In the genomic region with DNA sequence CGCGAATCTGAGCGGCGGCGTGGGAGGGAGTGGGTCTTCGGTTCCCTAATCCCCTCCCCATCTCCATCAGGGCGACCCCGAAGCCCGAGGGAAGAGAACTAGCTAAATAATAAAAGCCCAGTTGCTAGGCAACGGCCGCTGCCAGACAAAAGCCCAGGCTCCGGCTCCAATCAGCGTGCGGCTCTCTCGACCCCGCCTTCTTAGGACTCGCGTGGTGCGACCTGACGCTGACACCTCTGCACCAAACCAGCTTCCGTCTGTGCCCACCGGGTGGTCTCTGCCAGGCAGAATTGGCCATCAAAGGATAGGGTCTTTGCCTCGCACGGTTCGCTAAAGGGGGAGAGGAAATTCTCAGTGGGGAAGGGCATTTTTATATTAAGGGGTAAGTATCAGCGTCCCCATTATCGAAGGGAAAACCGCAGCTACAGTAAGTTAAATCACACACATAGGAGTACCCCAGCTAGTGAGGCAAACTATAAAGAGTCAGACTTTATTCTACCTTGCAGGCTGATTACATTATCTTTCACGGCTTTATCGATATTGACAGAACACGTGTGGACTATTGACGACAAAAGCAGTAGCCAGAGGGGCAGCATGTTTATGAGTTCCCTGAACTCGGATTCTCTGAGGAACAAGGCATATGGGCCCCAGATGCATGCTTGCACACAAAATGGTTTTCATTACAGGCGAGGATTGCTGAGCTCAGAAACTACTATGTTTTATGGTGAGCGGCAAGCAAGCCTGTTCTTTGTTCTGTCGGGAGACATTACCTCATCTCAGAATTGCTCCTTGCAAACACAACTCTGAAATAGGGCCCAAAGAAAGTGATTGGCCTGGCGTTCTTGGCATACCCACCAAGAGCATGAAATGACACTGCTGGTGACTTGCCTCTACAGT, we compare ENCODE assay signal across 8 mouse cellular contexts. TPM values are rescaled to one million over a fixed set of nuclear protein-coding genes. Genes with fewer than 3 reads are reported as not detected.
A peak's percentile ranks its signal among the peaks of the same experiment; 100 is the strongest.
DNase-seq lines count a peak whose midpoint lies in the region; ATAC-seq and TF ChIP-seq lines count a peak whose summit lies in the region.

A gene (plus strand): TSS at position 183 of the 897 bp plus-strand sequence.

- no peaks in the 10 kb centered on the region for H3K27me3 ChIP-seq in embryonic facial prominence, embryonic 13.5 days
- H3K27me3 ChIP-seq in limb, embryonic 13.5 days, result 0 out of 2 replicates have a peak, but pooled peaks cover 3% of the 10 kb centered on the region
- no peaks in the 10 kb centered on the region for H3K27me3 ChIP-seq in midbrain, embryonic 15.5 days (replicated peaks)
- H3K27me3 ChIP-seq in spleen, adult 2 months (ENCODE audit: control insufficient read depth, insufficient read depth, low read length), result no peaks in the 10 kb centered on the region

- ATAC-seq in embryonic facial prominence, embryonic 13.5 days (ENCODE audit: insufficient number of reproducible peaks, insufficient read depth, low FRiP score, low TSS enrichment, low read depth), result peak; percentile 75
- peak; percentile 85 for ATAC-seq in limb, embryonic 13.5 days (ENCODE audit: low FRiP score, low read depth)
- peak; percentile 91 for ATAC-seq in midbrain, embryonic 15.5 days (replicated peaks)

- peaks cover 32% of the 10 kb centered on the region for H3K4me1 ChIP-seq in embryonic facial prominence, embryonic 13.5 days
- peaks cover 48% of the 10 kb centered on the region for H3K4me1 ChIP-seq in limb, embryonic 13.5 days
- H3K4me1 ChIP-seq in midbrain, embryonic 15.5 days, result peaks cover 41% of the 10 kb centered on the region
- peaks cover 3% of the 10 kb centered on the region for H3K4me1 ChIP-seq in spleen, adult 2 months (ENCODE audit: control insufficient read depth, insufficient read depth, insufficient read length)

- no peaks in the 10 kb centered on the region for H3K36me3 ChIP-seq in embryonic facial prominence, embryonic 13.5 days
- no peaks in the 10 kb centered on the region for H3K36me3 ChIP-seq in limb, embryonic 13.5 days
- H3K36me3 ChIP-seq in midbrain, embryonic 15.5 days (replicated peaks), result no peaks in the 10 kb centered on the region
- H3K36me3 ChIP-seq in spleen, adult 2 months (ENCODE audit: control insufficient read depth, insufficient read depth, low read length), result no peaks in the 10 kb centered on the region

- H3K27ac ChIP-seq in embryonic facial prominence, embryonic 13.5 days, result peak within 1 kb of the TSS; percentile 96
- H3K27ac ChIP-seq in limb, embryonic 13.5 days, result peak within 1 kb of the TSS; percentile 99
- peak within 1 kb of the TSS; percentile 100 for H3K27ac ChIP-seq in midbrain, embryonic 15.5 days
- peak within 1 kb of the TSS; percentile 86 for H3K27ac ChIP-seq in spleen, adult 2 months (ENCODE audit: insufficient read depth, low read length)

- peak; percentile 95 for DNase-seq in A20 (ENCODE audit: low read depth, low spot score)
- peak; percentile 74 to 82 for DNase-seq in adrenal gland, postnatal 4 days (ENCODE audit: low spot score in 2 of 2)
- peak; percentile 92 to 93 for DNase-seq in heart, adult 9 months (ENCODE audit: low spot score in 2 of 2)
- peak; percentile 93 for DNase-seq in kidney, adult 9 months
- DNase-seq in spleen, adult 2 months (ENCODE audit: low read depth in 1 of 2, low spot score in 2 of 2), result peak; percentile 80 to 85

- 2% methylated on average over 37 of the region's 37 CpGs for WGBS in embryonic facial prominence, embryonic 13.5 days
- 1% methylated on average over 37 of the region's 37 CpGs for WGBS in limb, embryonic 13.5 days
- WGBS in midbrain, embryonic 15.5 days, result 2% methylated on average over 37 of the region's 37 CpGs
- WGBS in spleen, adult 2 months, result 15% methylated on average over 37 of the region's 37 CpGs

- peak within 1 kb of the TSS; percentile 89 for H3K4me3 ChIP-seq in embryonic facial prominence, embryonic 13.5 days
- H3K4me3 ChIP-seq in limb, embryonic 13.5 days, result peak within 1 kb of the TSS; percentile 88
- peak within 1 kb of the TSS; percentile 89 for H3K4me3 ChIP-seq in midbrain, embryonic 15.5 days
- peak within 1 kb of the TSS; percentile 92 for H3K4me3 ChIP-seq in spleen, adult 2 months (ENCODE audit: extremely low read depth, insufficient read depth, insufficient read length)

- H3K4me2 ChIP-seq in embryonic facial prominence, embryonic 13.5 days, result peak within 1 kb of the TSS; percentile 72
- H3K4me2 ChIP-seq in limb, embryonic 13.5 days (replicated peaks), result peak within 1 kb of the TSS; percentile 69
- H3K4me2 ChIP-seq in midbrain, embryonic 15.5 days, result peak within 1 kb of the TSS; percentile 62

- no peak for TF ChIP-seq CTCF in spleen, adult 2 months (IDR thresholded peaks at IDR 0.05; ENCODE audit: extremely low read depth, insufficient read depth, insufficient read length, insufficient replicate concordance)

- H3K9me3 ChIP-seq in embryonic facial prominence, embryonic 13.5 days, result no peaks in the 10 kb centered on the region
- no peaks in the 10 kb centered on the region for H3K9me3 ChIP-seq in limb, embryonic 13.5 days
- no peaks in the 10 kb centered on the region for H3K9me3 ChIP-seq in midbrain, embryonic 15.5 days

- H3K9ac ChIP-seq in embryonic facial prominence, embryonic 13.5 days, result peak within 1 kb of the TSS; percentile 90
- H3K9ac ChIP-seq in limb, embryonic 13.5 days, result peak within 1 kb of the TSS; percentile 88
- peak within 1 kb of the TSS; percentile 98 for H3K9ac ChIP-seq in midbrain, embryonic 15.5 days

- no peak for TF ChIP-seq POLR2A in spleen, adult 2 months (IDR thresholded peaks at IDR 0.05; ENCODE audit: low read depth, low read length)

RNA-seq across cellular contexts. Expression of the gene that starts here (rescaled TPM):
- total RNA-seq in adrenal gland, postnatal 4 days (2021), result 10 to 100 TPM; 47.6 to 54.2 TPM
- 8.6 and 9.4 TPM in 2 replicates for polyA plus RNA-seq in embryonic facial prominence, embryonic 13.5 days (2015; fragmentation: Nextera tagmentation; extraction: Ambion mirVana)
- 7.3 and 8.1 TPM in 2 replicates for polyA plus RNA-seq in limb, embryonic 13.5 days (2015; fragmentation: Nextera tagmentation; extraction: Ambion mirVana)
- 7.2 and 7.5 TPM in 2 replicates for polyA plus RNA-seq in midbrain, embryonic 15.5 days (2015; fragmentation: Nextera tagmentation; extraction: Ambion mirVana)
- 54.4 and 67.8 TPM in 2 replicates for polyA plus RNA-seq in spleen, adult 2 months (2012; rRNA removed)

Comparison
In these comparisons a context has a peak if more than half of its experiments do, and no peak if none do; other contexts are left out.
1. Peak in every context shown above with its lines: DNase-seq, ATAC-seq, H3K4me3 ChIP-seq and H3K27ac ChIP-seq.